Mouse (Mus musculus) activated CD4-positive, CD25-positive, alpha-beta regulatory T cell (primary cell): ENCODE results near the gene Cd37. TPM values are rescaled to one million over a fixed set of nuclear protein-coding genes. Genes with fewer than 3 reads are reported as not detected.

ENCODE experiments used
- polyA plus RNA-seq, 2 experiments: library from polyadenylated mRNA; unstranded; fragments of 100-300 nt; shearing (Covaris generic); gene quantifications; one replicate each; pipeline ENCODE4 v1.2.1; 2017

Cd37 gene
- polyA plus RNA-seq, result 100 to 1,000 TPM; 461 to 714 TPM

GRCm38 (mm10) chr7:45238723-45239496 lies at the start of gene Cd37:
Cd37 (minus strand) TSS chr7:45239115.

GRCm38 (mm10) chr7:45277136-45277760 lies 38.3 kb upstream of the Cd37 start, which contains the start of gene Slc6a21:
Slc6a21 (plus strand) TSS chr7:45277513.

DNA sequence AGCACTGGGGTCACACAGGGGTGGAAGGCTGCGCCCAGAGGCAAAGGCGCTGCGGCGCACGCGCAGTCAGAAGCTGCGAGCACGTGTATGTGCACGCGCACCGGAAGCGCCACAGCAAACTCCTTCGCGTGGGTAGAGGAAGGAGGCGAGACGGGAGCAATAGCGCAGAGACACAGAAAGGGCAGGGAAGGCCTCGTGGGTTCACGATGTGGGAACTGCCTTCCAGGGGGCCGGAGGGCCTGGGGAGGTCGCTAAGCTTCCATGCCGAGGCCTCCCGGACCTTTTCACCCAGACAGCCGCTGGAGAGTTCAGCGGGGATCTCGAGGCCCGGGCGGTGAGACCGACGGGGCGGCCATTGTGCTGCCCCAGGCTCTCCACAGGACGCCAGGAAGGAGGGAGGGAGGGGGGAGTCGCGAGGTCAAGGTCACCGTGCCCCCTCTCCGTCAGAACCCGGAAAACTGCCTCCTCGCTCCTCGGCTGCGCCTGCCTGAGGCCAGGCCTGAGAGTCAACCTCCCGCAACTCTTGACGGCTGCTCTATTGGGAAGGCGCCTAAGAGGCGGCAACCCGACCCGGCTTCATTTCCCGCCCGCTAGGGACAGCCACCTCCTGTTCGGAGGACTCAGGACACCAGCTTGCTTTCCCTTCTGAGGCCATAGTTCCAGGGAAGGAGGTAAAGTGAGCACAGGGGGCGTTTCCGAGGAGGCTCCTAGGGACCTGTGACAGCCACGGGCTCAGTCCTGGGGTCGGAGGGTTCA lies 1.9 kb upstream of the Cd37 start, which contains the start of gene Slc6a16:
Gene Slc6a16, plus strand, starts transcription at position 453 of the 756 bp plus-strand sequence.

DNA sequence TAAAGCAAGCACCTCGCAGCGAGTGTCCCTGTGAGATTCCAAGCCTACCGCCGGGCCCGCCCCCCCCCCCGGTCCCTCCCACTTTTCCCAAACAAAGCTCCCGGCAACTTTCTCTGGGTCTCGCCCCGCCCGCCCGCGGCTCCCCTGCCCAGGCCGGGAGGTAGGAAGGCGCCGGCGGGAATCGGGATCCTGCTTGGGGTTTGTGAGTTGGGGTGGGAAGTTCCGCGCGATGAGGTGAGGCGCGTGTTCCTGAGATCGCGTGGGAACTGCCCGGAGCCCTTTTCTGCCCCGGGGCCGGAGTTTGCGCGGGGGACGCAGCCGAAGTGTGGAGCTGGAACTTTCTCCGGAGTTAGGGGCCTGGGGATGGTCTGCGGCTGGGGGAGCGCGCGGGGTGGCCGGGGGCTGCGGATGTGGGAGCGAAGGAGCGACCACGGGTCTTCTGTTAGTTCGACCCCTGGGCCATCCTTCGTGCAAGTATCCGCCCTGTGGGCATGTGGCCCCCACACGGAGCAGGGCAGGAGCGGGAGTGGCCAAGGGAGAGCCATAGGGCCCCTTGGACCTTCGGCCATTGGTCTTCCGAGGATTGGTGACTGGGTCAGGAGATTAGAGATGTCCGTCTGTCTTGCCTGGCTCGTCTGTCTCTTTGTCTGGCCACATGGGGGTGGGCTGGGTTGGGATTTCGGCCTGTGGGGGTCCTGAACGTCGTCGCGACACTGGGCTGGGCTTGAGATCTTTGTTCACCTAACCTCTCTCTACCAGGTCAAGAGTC lies 23.1 kb downstream of the Cd37 start, which contains the start of gene Tead2:
Gene Tead2, plus strand, starts transcription at position 81 of the 769 bp plus-strand sequence.

GRCm38 (mm10) chr7:45211851-45212251 lies 27.1 kb downstream of the Cd37 start, which contains the start of gene Dkkl1:
Dkkl1 (minus strand) TSS chr7:45212147.

GRCm38 (mm10) chr7:45204380-45205143 lies 34.4 kb downstream of the Cd37 start, which contains the start of gene Ccdc155:
Ccdc155 (minus strand) TSS chr7:45204892.

Other genes starting within 250 kb of the Cd37 start
- gene Irf3, start 241.5 kb downstream of the Cd37 start, polyA plus RNA-seq, result 100 to 1,000 TPM; 173 to 194 TPM
- 10 to 100 TPM; 24.3 to 26.9 TPM for gene Bcl2l12, start 240.4 kb downstream of the Cd37 start, polyA plus RNA-seq
- 10 to 100 TPM; 30.1 to 38.3 TPM for gene Scaf1, start 222.8 kb downstream of the Cd37 start, polyA plus RNA-seq
- 10 to 100 TPM; 21.5 to 34.7 TPM for gene Rras, start 221.2 kb downstream of the Cd37 start, polyA plus RNA-seq
- 1 to 10 TPM; 3.3 to 6.1 TPM for gene Prr12, start 186.2 kb downstream of the Cd37 start, polyA plus RNA-seq
- 100 to 1,000 TPM; 130 to 137 TPM for gene Nosip, start 176.7 kb downstream of the Cd37 start, polyA plus RNA-seq
- 1 to 10 TPM; 1.9 to 2.7 TPM for gene Prrg2, start 176.4 kb downstream of the Cd37 start, polyA plus RNA-seq
- 10 to 100 TPM in 1 of 2 experiments, 1 to 10 TPM in 1; 5.2 to 16.8 TPM for gene Rcn3, start 146.9 kb downstream of the Cd37 start, polyA plus RNA-seq
- gene Fcgrt, start 135.3 kb downstream of the Cd37 start, polyA plus RNA-seq, result 10 to 100 TPM in 1 of 2 experiments, 1 to 10 TPM in 1; 1.6 to 18.5 TPM
- 1,000 to 10,000 TPM; 2,309 to 3,648 TPM for gene Rps11, start 114.7 kb downstream of the Cd37 start, polyA plus RNA-seq
- 1,000 to 10,000 TPM; 2,307 to 3,859 TPM for gene Rpl13a, start 110.4 kb downstream of the Cd37 start, polyA plus RNA-seq
- not detected for gene Gm45713, start 102.9 kb downstream of the Cd37 start, polyA plus RNA-seq
- 100 to 1,000 TPM; 263 to 410 TPM for gene Flt3l, start 102.7 kb downstream of the Cd37 start, polyA plus RNA-seq
- gene Pih1d1, start 84.8 kb downstream of the Cd37 start, polyA plus RNA-seq, result 10 to 100 TPM; 57.0 to 66.8 TPM
- 10 to 100 TPM; 41.4 to 60.4 TPM for gene Aldh16a1, start 84.5 kb downstream of the Cd37 start, polyA plus RNA-seq
- gene Slc17a7, start 75.2 kb downstream of the Cd37 start, polyA plus RNA-seq, result under 1 TPM; 0.45 to 0.72 TPM
- gene Gfy, start 59.5 kb downstream of the Cd37 start, polyA plus RNA-seq, result not detected
- gene Pth2, start 58.1 kb downstream of the Cd37 start, polyA plus RNA-seq, result not detected
- under 1 TPM; 0.07 to 0.10 TPM for gene Ccdc155, start 34.2 kb downstream of the Cd37 start, polyA plus RNA-seq
- 10 to 100 TPM in 1 of 2 experiments, 1 to 10 TPM in 1; 9.8 to 26.8 TPM for gene Dkkl1, start 27.0 kb downstream of the Cd37 start, polyA plus RNA-seq
- 1 to 10 TPM; 2.6 to 4.0 TPM for gene Tead2, start 23.4 kb downstream of the Cd37 start, polyA plus RNA-seq
- under 1 TPM in 1 of 2 experiments, not detected in 1; 0.20 TPM for gene Slc6a16, start 2.0 kb upstream of the Cd37 start, polyA plus RNA-seq
- under 1 TPM in 1 of 2 experiments, not detected in 1; 0.28 TPM for gene Slc6a21, start 38.4 kb upstream of the Cd37 start, polyA plus RNA-seq
- gene Trpm4, start 94.7 kb upstream of the Cd37 start, polyA plus RNA-seq, result 10 to 100 TPM; 12.2 to 16.1 TPM
- gene Hrc, start 96.2 kb upstream of the Cd37 start, polyA plus RNA-seq, result not detected
- gene Ppfia3, start 127.9 kb upstream of the Cd37 start, polyA plus RNA-seq, result under 1 TPM; 0.12 to 0.16 TPM
- gene Lin7b, start 131.5 kb upstream of the Cd37 start, polyA plus RNA-seq, result under 1 TPM in 1 of 2 experiments, not detected in 1; 0.35 TPM
- 100 to 1,000 TPM; 204 to 218 TPM for gene Snrnp70, start 156.6 kb upstream of the Cd37 start, polyA plus RNA-seq
- not detected for gene Kcna7, start 166.5 kb upstream of the Cd37 start, polyA plus RNA-seq
- 1 to 10 TPM; 1.2 to 1.4 TPM for gene Ntf5, start 174.6 kb upstream of the Cd37 start, polyA plus RNA-seq
- gene Lhb, start 181.7 kb upstream of the Cd37 start, polyA plus RNA-seq, result not detected
- 10 to 100 TPM in 1 of 2 experiments, 1 to 10 TPM in 1; 6.3 to 11.1 TPM for gene Gys1, start 195.7 kb upstream of the Cd37 start, polyA plus RNA-seq
- gene Ruvbl2, start 199.0 kb upstream of the Cd37 start, polyA plus RNA-seq, result 10 to 100 TPM; 52.7 to 55.4 TPM
- gene Ftl1, start 220.8 kb upstream of the Cd37 start, polyA plus RNA-seq, result 1,000 to 10,000 TPM; 1,818 to 2,133 TPM
- 100 to 1,000 TPM; 303 to 346 TPM for gene Bax, start 227.8 kb upstream of the Cd37 start, polyA plus RNA-seq
- under 1 TPM; 0.45 to 0.88 TPM for gene Tulp2, start 242.8 kb upstream of the Cd37 start, polyA plus RNA-seq
- gene Gm45808, start 247.7 kb upstream of the Cd37 start, polyA plus RNA-seq, result under 1 TPM in 1 of 2 experiments, not detected in 1; 0.21 TPM
- 1 to 10 TPM in 1 of 2 experiments, under 1 TPM in 1; 0.27 to 1.1 TPM for gene Dhdh, start 249.7 kb upstream of the Cd37 start, polyA plus RNA-seq